Mouse (Mus musculus) embryonic stem cell, embryonic (primary cell): ENCODE data around the gene Ing4.

Experiments used
- CTCF ChIA-PET, 4 experiments: fragments of 300-600 bp in 2 of 4; fragments of 350-600 bp in 2 of 4; sonication (Branson Sonifier 250); formaldehyde crosslinking; loops; one replicate each; lab custom pipeline; 2022; ENCODE audit warnings: inconsistent platforms in 2 of 4; lab: Charles Lee
- POLR2A ChIA-PET, 4 experiments: fragments of 300-600 bp in 2 of 4; fragments of 350-600 bp in 2 of 4; sonication (Branson Sonifier 250); formaldehyde crosslinking; loops; one replicate each; lab custom pipeline; 2022; ENCODE audit warnings: antibody characterized with exemption in 4 of 4, inconsistent platforms in 1 of 4; lab: Charles Lee

Gene Ing4

DNA sequence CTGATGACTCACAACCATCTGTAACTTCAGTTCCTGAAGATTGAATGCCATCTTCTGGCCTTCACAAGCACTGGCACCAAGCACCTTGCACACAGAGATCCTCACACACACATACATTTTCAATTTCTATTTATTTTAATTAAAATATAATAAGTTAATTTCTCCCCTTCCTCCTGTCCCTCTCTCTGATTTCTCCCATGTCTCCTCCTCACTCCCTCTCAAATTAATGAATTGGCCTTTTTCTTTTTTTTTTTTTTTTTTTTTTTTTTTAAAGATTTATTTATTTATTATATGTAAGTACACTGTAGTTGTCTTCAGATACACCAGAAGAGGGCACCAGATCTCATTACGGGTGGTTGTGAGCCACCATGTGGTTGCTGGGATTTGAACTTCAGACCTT, 25.7 kb downstream of the Ing4 start:
- POLR2A ChIA-PET: interaction anchor here in 1 of 4 experiments (2.9 kb wide), 1 partner anchor 236 kb away, joined by 11 read pairs; the partner anchor contains the start of genes Cdca3 and Usp5
- CTCF ChIA-PET: interaction anchor here in 3 of 4 experiments (0.7 to 2.9 kb wide), 3 partner anchors 14 to 40 kb away, joined by 3 to 9 read pairs (median 6); no protein-coding TSS in a partner anchor

DNA sequence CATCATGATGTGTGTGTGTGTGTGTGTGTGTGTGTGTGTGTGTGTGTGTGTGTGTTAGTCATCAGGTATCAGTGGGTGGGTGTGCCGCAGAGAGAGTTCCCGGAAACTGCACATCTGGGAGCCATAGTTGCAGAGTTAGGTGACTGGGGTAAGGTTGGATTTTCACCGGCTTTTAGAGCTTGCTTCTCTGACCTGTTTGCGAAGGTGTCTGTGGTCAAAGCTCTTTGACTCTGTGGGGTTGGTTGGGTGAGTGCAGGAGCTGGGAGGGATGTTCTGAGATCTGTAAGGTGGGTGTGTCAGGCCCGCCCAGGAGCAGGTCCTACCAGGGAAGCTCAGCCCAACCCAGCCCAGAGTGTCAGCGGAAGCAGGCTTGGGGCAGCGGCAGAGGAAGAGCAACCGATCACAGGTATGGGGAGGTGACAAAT, 28.0 kb downstream of the Ing4 start, which contains the start of gene Lpar5:
Gene Lpar5 (plus strand): TSS at position 350 of the 425 bp plus-strand sequence.
- POLR2A ChIA-PET: interaction anchor here (0.6 to 3.4 kb wide), 39 partner anchors 9 to 864 kb away, joined by 3 to 18 read pairs (median 4); partner anchors contain the start of genes Grcc10 (in 2 of the 4), Mrpl51 (in 2 of the 4), Ncapd2 (in 2 of the 4) and Zfp384 (in 2 of the 4)
- CTCF ChIA-PET: interaction anchor here (0.5 to 2.9 kb wide), 31 partner anchors 9 to 402 kb away, joined by 3 to 21 read pairs (median 4); partner anchors contain the start of gene Acrbp (in 1 of the 4)

DNA sequence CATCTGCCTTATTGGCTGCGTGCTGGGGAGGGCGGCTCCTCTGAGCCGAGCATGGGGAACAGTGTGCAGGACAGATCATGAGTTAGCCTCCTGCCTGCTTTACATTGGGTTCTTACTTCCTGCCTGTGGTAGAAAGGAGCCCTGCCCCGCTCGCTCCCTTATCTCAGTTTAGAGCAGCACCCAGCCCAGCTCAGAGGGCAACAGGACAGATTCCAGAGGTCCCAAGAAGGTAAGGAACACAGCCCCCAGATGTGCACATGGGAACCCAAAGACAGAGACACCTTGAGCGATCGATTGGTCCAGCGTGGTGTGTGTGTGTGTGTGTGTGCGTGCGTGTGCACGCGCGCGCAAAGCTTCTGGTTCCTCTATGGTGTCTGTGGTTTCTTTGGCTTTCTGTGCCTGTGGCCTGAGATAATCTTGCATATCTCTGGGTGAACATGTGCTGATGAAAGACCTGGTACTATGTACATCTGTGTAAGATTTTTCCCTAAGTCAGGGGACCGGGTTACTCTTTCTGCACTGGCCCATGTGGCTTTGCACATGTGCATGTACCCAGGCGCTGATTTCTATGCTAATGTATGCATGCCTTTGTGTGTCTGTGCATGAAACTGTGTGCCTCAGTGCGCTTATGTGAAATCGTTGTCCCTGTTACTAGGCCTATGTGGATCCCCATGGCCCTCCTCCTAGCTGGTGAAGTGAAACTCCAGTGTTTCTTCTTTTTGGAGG, 31.8 kb downstream of the Ing4 start:
- ChIA-PET POLR2A (interaction anchor here in 3 of 4 experiments (0.6 to 5.4 kb wide), 21 partner anchors 10 to 359 kb away, joined by 3 to 30 read pairs (median 4); partner anchors contain the start of genes Emg1 (in 1 of the 3), Gapdh (in 1 of the 3), Grcc10 (in 1 of the 3) and Phb2 (in 1 of the 3)), CTCF (interaction anchor here (0.6 to 2.5 kb wide), 7 partner anchors 13 to 224 kb away, joined by 3 to 9 read pairs (median 5); no protein-coding TSS in a partner anchor)

DNA sequence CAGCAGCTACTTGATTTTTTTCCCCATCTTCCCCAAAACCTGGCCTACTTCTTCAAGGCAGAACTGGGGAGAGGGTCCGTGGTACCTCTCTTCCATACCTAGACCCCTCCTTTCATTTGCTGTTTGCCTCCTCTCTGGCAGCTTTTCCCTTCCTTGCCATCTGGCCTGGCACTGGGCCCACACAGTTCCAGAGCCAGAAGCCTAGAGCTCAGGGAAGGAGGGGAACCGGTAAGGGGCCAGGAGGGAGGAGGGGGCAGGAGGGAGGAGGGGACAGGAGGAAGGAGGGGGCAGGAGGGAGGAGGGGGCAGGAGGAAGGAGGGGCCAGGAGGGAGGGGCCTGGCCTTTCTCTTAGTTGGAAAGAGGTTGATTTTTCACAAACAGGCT, 32.3 kb downstream of the Ing4 start:
- CTCF ChIA-PET: interaction anchor here in 3 of 4 experiments (0.7 to 1.6 kb wide), 3 partner anchors 13 to 224 kb away, joined by 3 to 8 read pairs (median 3); no protein-coding TSS in a partner anchor
- POLR2A ChIA-PET: interaction anchor here in 3 of 4 experiments (0.5 to 5.4 kb wide), 15 partner anchors 10 to 331 kb away, joined by 3 to 30 read pairs (median 4); partner anchors contain the start of genes Acrbp (in 2 of the 3) and Grcc10 (in 1 of the 3)

DNA sequence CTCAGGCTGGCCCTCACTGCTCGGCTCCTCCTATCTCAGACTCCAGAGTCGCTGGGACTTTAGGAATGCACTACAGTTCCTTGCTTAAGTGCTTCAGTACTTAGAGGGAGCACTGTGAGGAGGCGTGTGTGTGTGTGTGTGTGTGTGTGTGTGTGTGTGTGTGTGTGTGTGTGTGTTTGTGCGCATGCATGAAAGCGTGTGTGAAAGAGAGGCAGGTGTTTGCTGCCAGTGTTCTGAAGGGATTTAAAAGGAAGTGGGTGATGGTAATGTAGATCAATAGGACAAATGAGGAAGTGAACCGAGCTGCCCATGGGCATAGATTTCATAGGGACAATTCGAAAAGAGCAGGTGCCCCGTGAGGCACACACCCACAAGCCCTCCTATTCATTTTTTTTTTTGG, 34.3 kb downstream of the Ing4 start:
- ChIA-PET POLR2A (interaction anchor here (0.5 to 5.4 kb wide), 22 partner anchors 8 to 333 kb away, joined by 3 to 30 read pairs (median 3); partner anchors contain the start of genes Acrbp (in 1 of the 4), Gapdh (in 1 of the 4), Grcc10 (in 1 of the 4) and Mlf2 (in 1 of the 4)), CTCF (interaction anchor here (0.6 to 1.6 kb wide), 12 partner anchors 8 to 226 kb away, joined by 3 to 6 read pairs (median 4); partner anchors contain the start of gene Acrbp (in 1 of the 4))

DNA sequence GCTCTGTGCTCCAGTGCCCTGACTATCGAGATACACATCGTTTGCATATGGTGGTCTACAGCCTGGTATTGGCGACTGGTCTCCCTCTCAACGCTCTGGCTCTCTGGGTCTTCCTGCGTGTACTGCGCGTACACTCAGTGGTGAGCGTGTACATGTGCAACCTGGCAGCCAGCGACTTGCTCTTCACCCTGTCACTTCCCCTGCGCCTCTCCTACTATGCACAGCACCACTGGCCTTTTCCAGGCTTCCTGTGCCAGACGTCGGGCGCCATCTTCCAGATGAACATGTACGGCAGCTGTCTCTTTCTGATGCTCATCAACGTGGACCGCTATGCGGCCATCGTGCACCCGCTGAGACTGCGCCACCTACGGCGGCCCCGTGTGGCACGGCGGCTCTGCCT, 41.8 kb downstream of the Ing4 start:
- CTCF ChIA-PET: interaction anchor here (0.6 to 2.8 kb wide), 29 partner anchors 8 to 379 kb away, joined by 3 to 21 read pairs (median 4); partner anchors contain the start of genes Acrbp (in 2 of the 4), Lpar5 (in 2 of the 4), Atn1 (in 1 of the 4) and Zfp384 (in 1 of the 4)

DNA sequence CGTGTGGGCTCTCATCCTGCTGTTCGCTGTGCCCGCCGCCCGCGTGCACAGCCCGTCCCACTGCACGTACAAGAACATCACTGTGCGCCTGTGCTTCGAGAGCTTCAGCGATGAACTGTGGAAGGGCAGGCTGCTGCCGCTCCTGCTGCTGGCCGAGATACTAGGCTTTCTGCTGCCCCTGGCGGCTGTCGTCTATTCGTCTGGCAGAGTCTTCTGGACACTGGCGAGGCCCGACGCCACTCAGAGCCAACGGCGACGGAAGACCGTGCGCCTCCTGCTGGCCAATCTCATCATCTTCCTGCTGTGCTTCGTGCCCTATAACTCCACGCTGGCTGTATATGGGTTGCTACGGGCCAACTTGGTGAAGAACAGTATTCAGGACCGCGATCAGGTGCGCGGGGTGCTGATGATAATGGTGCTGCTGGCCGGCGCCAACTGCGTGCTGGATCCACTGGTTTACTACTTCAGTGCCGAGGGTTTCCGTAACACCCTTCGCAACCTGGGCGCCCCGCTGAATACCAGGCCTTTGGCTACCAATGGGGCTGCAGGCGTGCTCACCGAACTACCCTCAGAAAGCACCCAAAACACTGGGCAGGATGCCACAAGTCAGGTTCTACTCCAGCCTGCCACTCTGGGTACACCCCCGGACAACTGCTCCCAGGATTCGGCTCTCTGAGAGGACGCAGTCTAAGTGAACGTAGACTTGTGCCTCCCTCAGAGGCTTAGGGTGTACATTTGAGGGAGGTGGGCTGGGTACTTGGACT, 42.4 kb downstream of the Ing4 start:
- CTCF ChIA-PET: interaction anchor here (0.6 to 2.8 kb wide), 32 partner anchors 8 to 379 kb away, joined by 3 to 21 read pairs (median 4); partner anchors contain the start of genes Acrbp (in 2 of the 4), Lpar5 (in 2 of the 4), Atn1 (in 1 of the 4) and Zfp384 (in 1 of the 4)

More for the DNA sequence above, 41.8 kb downstream of the Ing4 start:
- POLR2A ChIA-PET: interaction anchor here (0.5 to 3.3 kb wide), 28 partner anchors 8 to 340 kb away, joined by 3 to 24 read pairs (median 4); partner anchors contain the start of genes Lpar5 (in 2 of the 4), Acrbp (in 1 of the 4), Gapdh (in 1 of the 4) and Grcc10 (in 1 of the 4)

DNA sequence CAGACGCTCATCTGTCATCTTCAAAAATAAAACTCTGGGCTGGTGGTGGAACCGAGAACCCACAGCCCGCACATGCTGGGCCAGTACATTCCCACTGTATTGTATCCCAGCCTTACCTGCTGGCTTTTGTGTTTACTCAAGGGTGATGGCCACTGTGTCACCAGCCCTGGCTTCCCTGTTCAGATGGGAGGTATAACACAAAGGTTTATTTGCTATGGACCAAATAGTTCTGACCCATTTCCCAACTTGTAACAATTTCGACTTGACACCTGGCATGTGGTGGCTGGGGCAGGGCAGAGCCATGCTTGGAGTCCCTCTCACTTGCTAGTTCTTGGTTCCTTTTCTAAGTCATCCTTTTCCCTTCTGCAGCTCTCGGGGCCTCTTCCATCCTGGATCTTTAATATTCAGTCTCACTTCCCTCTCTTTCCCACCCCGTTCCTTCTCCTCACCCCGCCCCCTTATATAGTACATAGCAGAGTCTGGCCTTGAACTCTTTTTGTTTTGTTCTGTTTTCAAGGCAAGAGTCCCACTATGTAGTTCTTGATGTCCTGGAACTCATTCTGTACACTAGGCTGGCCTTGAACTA, 43.3 kb downstream of the Ing4 start:
- CTCF ChIA-PET: interaction anchor here (0.5 to 2.8 kb wide), 15 partner anchors 8 to 366 kb away, joined by 3 to 21 read pairs (median 4); partner anchors contain the start of genes Lpar5 (in 2 of the 4) and Acrbp (in 1 of the 4)
- POLR2A ChIA-PET: interaction anchor here in 2 of 4 experiments (0.5 to 3.3 kb wide), 10 partner anchors 9 to 232 kb away, joined by 3 to 24 read pairs (median 7); partner anchors contain the start of genes Lpar5 (in 2 of the 2) and Acrbp (in 1 of the 2)

More for the DNA sequence above, 42.4 kb downstream of the Ing4 start:
- POLR2A ChIA-PET: interaction anchor here (0.5 to 3.3 kb wide), 28 partner anchors 9 to 341 kb away, joined by 3 to 24 read pairs (median 4); partner anchors contain the start of genes Lpar5 (in 2 of the 4), Acrbp (in 1 of the 4), Gapdh (in 1 of the 4) and Grcc10 (in 1 of the 4)

DNA sequence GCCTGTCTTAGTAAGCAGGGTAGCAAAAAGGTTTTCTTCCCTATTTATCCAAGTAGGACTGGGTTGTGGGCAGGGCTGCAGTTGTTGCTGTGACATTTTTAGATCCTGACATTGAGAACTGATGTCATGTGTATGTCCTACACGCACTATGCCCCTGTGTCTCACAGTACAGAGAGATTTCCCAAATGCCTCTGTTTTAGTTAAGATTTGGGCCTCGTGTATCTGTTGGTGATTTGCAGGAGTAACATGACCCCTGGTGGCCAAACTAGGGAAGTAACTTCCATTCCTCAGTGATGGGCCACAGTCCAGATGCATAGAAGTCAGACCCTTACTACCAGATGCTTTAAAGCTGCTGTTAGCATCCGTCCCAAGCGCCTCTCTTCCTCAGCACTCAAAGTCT, 44.9 kb downstream of the Ing4 start:
- CTCF ChIA-PET: interaction anchor here (0.5 to 1.4 kb wide), 13 partner anchors 9 to 392 kb away, joined by 3 to 8 read pairs (median 4); partner anchors contain the start of gene Mlf2 (in 1 of the 4)

DNA sequence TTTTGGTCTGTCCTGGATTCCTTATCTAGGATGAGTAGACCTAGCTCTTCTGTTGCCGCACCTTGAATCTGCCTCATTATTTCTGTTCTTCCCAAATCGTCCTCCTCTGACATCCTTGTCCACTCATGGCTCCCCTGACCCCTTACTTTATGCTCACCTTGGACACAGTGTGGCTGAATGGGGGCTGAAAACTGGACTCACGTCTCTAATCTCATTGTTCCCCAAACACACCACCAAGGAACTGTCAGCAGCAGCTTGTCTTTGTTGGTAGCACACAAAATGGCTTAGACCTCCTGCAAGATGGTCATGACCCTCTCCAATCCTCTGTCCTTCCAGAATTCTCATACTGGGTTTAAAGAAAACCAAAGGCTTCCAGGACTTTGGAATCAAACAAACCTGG, 48.4 kb downstream of the Ing4 start:
- ChIA-PET CTCF (interaction anchor here in 2 of 4 experiments (1.0 to 1.8 kb wide), 6 partner anchors 20 to 241 kb away, joined by 3 to 6 read pairs (median 4); partner anchors contain the start of genes Lpar5 (in 1 of the 2) and Mlf2 (in 1 of the 2)), POLR2A (interaction anchor here in 3 of 4 experiments (0.6 to 5.2 kb wide), 43 partner anchors 9 to 349 kb away, joined by 3 to 32 read pairs (median 4); partner anchors contain the start of genes Chd4 (in 2 of the 3), Gapdh (in 2 of the 3), Mlf2 (in 2 of the 3) and Mrpl51 (in 2 of the 3))

More for the DNA sequence above, 44.9 kb downstream of the Ing4 start:
- POLR2A ChIA-PET: interaction anchor here (0.5 to 1.3 kb wide), 8 partner anchors 9 to 155 kb away, joined by 3 to 5 read pairs (median 3); no protein-coding TSS in a partner anchor

DNA sequence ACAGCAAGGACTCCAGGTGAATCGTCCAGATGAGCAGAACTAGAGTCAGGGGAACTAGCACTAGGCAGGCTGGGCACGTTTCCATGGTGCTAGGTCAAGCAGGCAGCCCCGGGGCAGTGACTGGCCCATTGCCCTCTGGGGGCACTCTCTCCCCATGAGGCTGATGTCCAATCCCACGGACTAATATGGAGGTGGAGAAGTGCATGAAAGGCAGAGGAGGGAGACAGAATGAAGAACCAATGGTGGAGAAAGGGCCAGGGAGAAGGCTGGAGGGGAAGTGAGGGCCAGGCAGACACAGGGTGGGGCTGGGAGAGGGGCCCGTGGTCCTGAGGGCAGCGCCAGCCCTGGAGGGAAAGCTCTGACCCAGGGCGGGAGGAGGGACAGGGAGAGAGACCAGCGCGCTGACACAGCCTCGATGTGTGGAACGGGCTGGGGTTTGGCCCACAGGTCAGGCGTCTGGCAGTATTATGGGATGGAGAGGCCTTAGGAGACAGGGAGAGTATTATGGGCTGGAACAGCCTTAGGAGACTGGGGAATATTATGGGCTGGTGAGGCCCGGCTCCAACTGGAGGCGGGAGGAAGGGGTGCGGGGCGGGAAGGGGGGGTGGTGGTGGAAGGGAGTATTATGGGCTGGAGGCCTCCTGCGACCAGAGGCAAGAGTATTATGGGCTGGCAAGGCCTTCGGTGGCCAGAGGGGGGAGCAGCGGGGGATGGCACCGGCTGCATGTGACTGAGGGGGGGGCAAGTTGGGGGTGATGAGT, 49.2 kb downstream of the Ing4 start:
- ChIA-PET POLR2A (interaction anchor here in 3 of 4 experiments (0.6 to 5.2 kb wide), 61 partner anchors 8 to 350 kb away, joined by 3 to 32 read pairs (median 4); partner anchors contain the start of genes Acrbp (in 3 of the 3), Chd4 (in 2 of the 3), Gapdh (in 2 of the 3) and Grcc10 (in 2 of the 3)), CTCF (interaction anchor here in 3 of 4 experiments (0.5 to 1.8 kb wide), 14 partner anchors 13 to 260 kb away, joined by 3 to 6 read pairs (median 4); partner anchors contain the start of genes Cdca3 (in 1 of the 3), Gapdh (in 1 of the 3), Lpar5 (in 1 of the 3) and Mlf2 (in 1 of the 3))

DNA sequence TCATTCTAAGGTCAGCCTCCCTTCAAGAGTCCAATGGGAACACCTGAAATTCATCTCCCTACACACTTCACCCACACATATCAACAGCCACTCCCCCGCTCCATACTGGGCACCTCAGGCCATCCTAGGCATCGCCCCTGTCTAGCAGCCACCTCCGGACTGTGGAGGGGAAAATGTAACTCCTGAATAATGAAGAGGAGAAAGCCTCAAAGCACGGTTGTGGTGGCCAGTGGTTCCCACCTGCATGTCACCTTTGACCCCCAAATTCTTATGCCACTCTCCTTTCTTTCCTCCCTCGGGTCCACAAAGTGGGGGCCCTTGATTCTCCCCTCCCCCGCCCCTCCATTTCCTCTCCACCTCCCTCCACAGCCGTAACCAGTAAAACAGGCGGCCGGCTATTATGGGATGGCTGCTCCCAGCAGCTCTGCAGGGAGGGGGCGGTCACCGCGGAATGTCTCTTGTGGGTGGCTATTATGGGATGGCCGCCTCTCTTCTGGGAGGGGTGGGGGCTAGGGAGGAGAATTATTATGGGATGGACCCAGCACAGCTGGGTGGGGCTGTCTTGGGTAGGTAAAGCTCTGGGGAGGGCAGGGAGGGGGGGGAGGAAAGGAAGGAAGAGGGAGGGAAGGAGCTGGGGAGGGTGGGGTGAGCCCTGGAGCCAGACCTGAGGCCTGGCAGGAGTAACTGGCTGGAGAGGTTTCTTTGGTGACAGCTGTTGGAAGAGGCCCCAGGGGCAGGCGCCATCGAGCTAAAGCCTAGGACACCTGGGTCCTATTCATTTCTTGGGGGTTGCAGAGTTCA, 50.2 kb downstream of the Ing4 start:
- CTCF ChIA-PET: interaction anchor here (0.6 to 1.8 kb wide), 23 partner anchors 8 to 389 kb away, joined by 3 to 9 read pairs (median 3); partner anchors contain the start of genes Acrbp (in 1 of the 4), Cdca3 (in 1 of the 4), Gapdh (in 1 of the 4) and Grcc10 (in 1 of the 4)
- POLR2A ChIA-PET: interaction anchor here in 3 of 4 experiments (0.5 to 5.2 kb wide), 60 partner anchors 12 to 1153 kb away, joined by 3 to 32 read pairs (median 4); partner anchors contain the start of genes Acrbp (in 2 of the 3), Gapdh (in 2 of the 3), Grcc10 (in 2 of the 3) and Mrpl51 (in 2 of the 3)

DNA sequence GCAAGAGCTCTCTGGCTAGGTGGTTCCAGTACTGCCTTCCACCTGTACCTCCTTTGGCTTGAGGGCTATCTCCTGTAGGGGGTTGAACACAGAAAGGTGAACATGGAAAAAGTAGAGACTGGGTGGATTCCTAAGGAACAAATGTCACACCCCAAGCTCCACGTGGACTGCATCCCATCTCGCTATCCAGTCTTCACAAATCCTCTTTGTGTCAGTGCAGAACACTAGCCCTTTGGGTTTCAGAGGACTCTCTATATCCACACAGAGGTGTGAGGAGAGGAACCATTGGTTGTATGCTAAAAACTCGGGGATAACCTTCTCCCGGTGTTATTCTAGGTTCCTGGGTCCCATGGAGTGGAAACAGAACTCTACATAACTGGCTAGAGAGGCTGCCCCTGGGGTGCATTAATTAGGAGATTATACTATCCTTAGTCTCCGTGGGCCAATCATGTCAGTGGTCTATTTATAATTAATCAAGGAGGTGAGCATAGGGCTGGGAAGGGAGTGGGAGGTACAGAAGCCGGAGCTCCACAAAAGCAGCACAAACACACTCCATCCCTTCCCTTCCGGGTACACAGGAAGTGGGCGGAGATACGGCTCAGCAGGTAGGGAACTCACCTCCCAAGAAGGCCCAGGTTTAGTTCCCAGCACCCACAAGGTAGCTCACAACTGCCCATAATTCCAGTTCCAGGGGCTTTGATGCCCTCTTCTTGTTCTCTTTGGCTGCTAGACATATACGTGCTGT, 51.0 kb downstream of the Ing4 start:
- ChIA-PET CTCF (interaction anchor here (0.6 to 1.8 kb wide), 19 partner anchors 9 to 390 kb away, joined by 3 to 9 read pairs (median 3); partner anchors contain the start of genes Acrbp (in 1 of the 4), Cdca3 (in 1 of the 4), Grcc10 (in 1 of the 4) and Usp5 (in 1 of the 4)), POLR2A (interaction anchor here in 3 of 4 experiments (0.6 to 5.2 kb wide), 51 partner anchors 11 to 1152 kb away, joined by 3 to 32 read pairs (median 4); partner anchors contain the start of genes Gapdh (in 2 of the 3), Grcc10 (in 2 of the 3), Mrpl51 (in 2 of the 3) and Ncapd2 (in 2 of the 3))
